Mouse (Mus musculus) megakaryocyte, embryonic 14.5 days (primary cell): ENCODE data around the gene Il17rb. TPM values are rescaled to one million over a fixed set of nuclear protein-coding genes. Genes with fewer than 3 reads are reported as not detected.

ENCODE experiments used
- H3K27me3 ChIP-seq: replicated peaks from 2 replicates; pipeline ENCODE3; 2012; ENCODE audit warnings: inconsistent platforms
- H3K36me3 ChIP-seq: replicated peaks from 2 replicates; pipeline ENCODE3; 2012; ENCODE audit warnings: low read length, inconsistent platforms, mixed read lengths
- H3K4me1 ChIP-seq: 2 replicates; pipeline ENCODE4 v1.6.1; 2012; ENCODE audit warnings: inconsistent platforms
- H3K4me3 ChIP-seq: replicated peaks from 2 replicates; pipeline ENCODE3; 2012; ENCODE audit warnings: moderate library complexity, mild to moderate bottlenecking, inconsistent platforms
- H3K9me3 ChIP-seq: 2 replicates; pipeline ENCODE4 v1.6.1; 2012; ENCODE audit warnings: inconsistent platforms
- FLI1 ChIP-seq: IDR thresholded peaks from 2 replicates; pipeline ENCODE4 v1.6.1; 2012; ENCODE audit warnings: low read length, inconsistent platforms, mixed read lengths
- GATA1 ChIP-seq: IDR thresholded peaks from 3 replicates; pipeline ENCODE4 v1.6.1; 2012; ENCODE audit warnings: mixed read lengths, low read length, inconsistent platforms, borderline replicate concordance
- polyA plus RNA-seq: library from polyadenylated mRNA; stranded (reverse); fragments of >175 nt; gene quantifications from 2 replicates; pipeline ENCODE4 v1.2.3, GENCODE M21; 2012; ENCODE audit warnings: low replicate concordance; ENCODE audit not compliant: insufficient read depth

Gene Il17rb
- polyA plus RNA-seq, 1 experiment = not detected

GRCm38 (mm10) chr14:30017794-30018462 is 9.2 kb upstream of the Il17rb start:
- H3K9me3 ChIP-seq = no peaks in the 10 kb centered on the region
- TF ChIP-seq FLI1 (no peak), GATA1 (no peak)
- H3K4me3 ChIP-seq = no peak overlapping the region
- H3K4me1 ChIP-seq = peaks cover 5% of the 10 kb centered on the region
- no peaks in the 10 kb centered on the region for H3K36me3 ChIP-seq
- peaks cover 20% of the 10 kb centered on the region for H3K27me3 ChIP-seq

- Histone ChIP-seq H3K4me1 (peaks cover 5% of the 10 kb centered on the region), H3K4me3 (no peak overlapping the region), H3K36me3 (no peaks in the 10 kb centered on the region), H3K27me3 (peaks cover 24% of the 10 kb centered on the region), H3K9me3 (no peaks in the 10 kb centered on the region)
- TF ChIP-seq FLI1 = no peak
- no peak for TF ChIP-seq GATA1
These were observed 8.0 kb upstream of the Il17rb start for GRCm38 (mm10) chr14:30016666-30017065.

GRCm38 (mm10) chr14:30015008-30015407 is 6.3 kb upstream of the Il17rb start:
- peaks cover 38% of the 10 kb centered on the region for H3K27me3 ChIP-seq
- no peak overlapping the region for H3K4me3 ChIP-seq
- no peaks in the 10 kb centered on the region for H3K9me3 ChIP-seq
- H3K36me3 ChIP-seq = no peaks in the 10 kb centered on the region
- peaks cover 5% of the 10 kb centered on the region for H3K4me1 ChIP-seq
- TF ChIP-seq FLI1 = no peak
- no peak for TF ChIP-seq GATA1

- peaks cover 43% of the 10 kb centered on the region for H3K27me3 ChIP-seq
- no peak overlapping the region for H3K4me3 ChIP-seq
- no peaks in the 10 kb centered on the region for H3K36me3 ChIP-seq
- TF ChIP-seq FLI1 = no peak
- no peak for TF ChIP-seq GATA1
- H3K4me1 ChIP-seq = peaks cover 5% of the 10 kb centered on the region
- no peaks in the 10 kb centered on the region for H3K9me3 ChIP-seq
These were observed 5.8 kb upstream of the Il17rb start for GRCm38 (mm10) chr14:30014487-30014886.

GRCm38 (mm10) chr14:30011886-30012560 is 3.3 kb upstream of the Il17rb start:
- no peaks in the 10 kb centered on the region for H3K36me3 ChIP-seq
- no peak overlapping the region for H3K4me3 ChIP-seq
- peaks cover 8% of the 10 kb centered on the region for H3K4me1 ChIP-seq
- no peaks in the 10 kb centered on the region for H3K9me3 ChIP-seq
- peaks cover 61% of the 10 kb centered on the region for H3K27me3 ChIP-seq
- TF ChIP-seq FLI1 = no peak
- no peak for TF ChIP-seq GATA1

GRCm38 (mm10) chr14:30009864-30010560 is 1.3 kb upstream of the Il17rb start:
- TF ChIP-seq GATA1 = no peak
- no peak for TF ChIP-seq FLI1
- H3K27me3 ChIP-seq = peaks cover 70% of the 10 kb centered on the region
- no peak overlapping the region for H3K4me3 ChIP-seq
- no peaks in the 10 kb centered on the region for H3K36me3 ChIP-seq
- peaks cover 8% of the 10 kb centered on the region for H3K4me1 ChIP-seq
- no peaks in the 10 kb centered on the region for H3K9me3 ChIP-seq

- peaks cover 39% of the 10 kb centered on the region for H3K36me3 ChIP-seq
- H3K9me3 ChIP-seq = no peaks in the 10 kb centered on the region
- H3K4me1 ChIP-seq = peaks cover 38% of the 10 kb centered on the region
These were observed 9.3 kb downstream of the Il17rb start for GRCm38 (mm10) chr14:29999475-29999811.

GRCm38 (mm10) chr14:29998747-29999474 is 9.8 kb downstream of the Il17rb start:
- no peak overlapping the region for H3K4me3 ChIP-seq
- peaks cover 7% of the 10 kb centered on the region for H3K27me3 ChIP-seq
- peaks cover 44% of the 10 kb centered on the region for H3K36me3 ChIP-seq
- H3K4me1 ChIP-seq = peaks cover 38% of the 10 kb centered on the region
- H3K9me3 ChIP-seq = no peaks in the 10 kb centered on the region
- TF ChIP-seq GATA1 = no peak
- TF ChIP-seq FLI1 = no peak

More at GRCm38 (mm10) chr14:29999475-29999811, 9.3 kb downstream of the Il17rb start:
- H3K27me3 ChIP-seq = peaks cover 12% of the 10 kb centered on the region
- TF ChIP-seq FLI1 (no peak), GATA1 (no peak)
- no peak overlapping the region for H3K4me3 ChIP-seq

- Histone ChIP-seq H3K36me3 (peaks cover 60% of the 10 kb centered on the region), H3K9me3 (no peaks in the 10 kb centered on the region), H3K4me1 (peaks cover 38% of the 10 kb centered on the region), H3K27me3 (no peaks in the 10 kb centered on the region), H3K4me3 (no peak overlapping the region)
- no peak for TF ChIP-seq GATA1
- no peak for TF ChIP-seq FLI1
These were observed 11.4 kb downstream of the Il17rb start for GRCm38 (mm10) chr14:29997345-29997744.
